Mouse (Mus musculus) embryonic facial prominence, embryonic 12.5 days (tissue): Measurements from ENCODE around the gene Tsg101. TPM values are rescaled to one million over a fixed set of nuclear protein-coding genes. Genes with fewer than 3 reads are reported as not detected.
"Not testable (repeated sequence)": the region's sequence is repeated elsewhere in the genome, so short reads cannot be mapped to it uniquely, and the experiment has no call there.

Experiments used
- ATAC-seq: fragments of 200-750 bp; cut with Nextera tagmentation; 2 replicates; pipeline ENCODE4 v1.8.0; 2017; ENCODE audit not compliant: insufficient number of reproducible peaks, insufficient read depth, low FRiP score, low TSS enrichment
- H3K27ac ChIP-seq: fragments of 300-500 bp; sonication (generic); 2 replicates; pipeline ENCODE4 v1.5.1; 2016; ENCODE audit warnings: mild to moderate bottlenecking
- H3K27me3 ChIP-seq: fragments of 300-500 bp; sonication (generic); 2 replicates; pipeline ENCODE4 v1.6.1; 2016; ENCODE audit warnings: mild to moderate bottlenecking, moderate library complexity
- H3K36me3 ChIP-seq: fragments of 300-500 bp; sonication (generic); 2 replicates; pipeline ENCODE4 v1.6.1; 2016; ENCODE audit warnings: mild to moderate bottlenecking
- H3K4me1 ChIP-seq: fragments of 300-500 bp; sonication (generic); 2 replicates; pipeline ENCODE4 v1.6.1; 2016
- H3K4me2 ChIP-seq: fragments of 300-500 bp; sonication (generic); replicated peaks from 2 replicates; pipeline ENCODE4 v1.6.1; 2016; ENCODE audit warnings: mild to moderate bottlenecking, moderate library complexity
- H3K4me3 ChIP-seq: fragments of 300-500 bp; sonication (generic); 2 replicates; pipeline ENCODE4 v1.5.1; 2016; ENCODE audit warnings: mild to moderate bottlenecking
- H3K9ac ChIP-seq: fragments of 300-500 bp; sonication (generic); 2 replicates; pipeline ENCODE4 v1.6.1; 2016; ENCODE audit warnings: mild to moderate bottlenecking, moderate library complexity
- H3K9me3 ChIP-seq: fragments of 300-500 bp; sonication (generic); 2 replicates; pipeline ENCODE4 v1.6.1; 2016; ENCODE audit warnings: mild to moderate bottlenecking, moderate library complexity
- WGBS: fragments of 180-500 bp; shearing (Covaris S2); methylation state at CpG from one replicate; pipeline ENCODE4 v1.1.7; 2016; 5-methylcytosine and 5-hydroxymethylcytosine counted together
- polyA plus RNA-seq: library from polyadenylated mRNA; unstranded; fragments of >200 nt; fragmentation: Nextera tagmentation; extraction: Ambion mirVana; gene quantifications from 2 replicates; pipeline ENCODE4 v1.2.1, GENCODE M21; 2016

Gene Tsg101
- polyA plus RNA-seq, 1 experiment from 2014 or later, result 210 TPM

GRCm38 (mm10) chr7:46922075-46922474 lies 2.3 kb upstream of the Tsg101 start:
- no peak overlapping the region for H3K4me2 ChIP-seq
- no peaks in the 10 kb centered on the region for H3K27me3 ChIP-seq
- peaks cover 14% of the 10 kb centered on the region for H3K4me1 ChIP-seq
- no peak overlapping the region for H3K4me3 ChIP-seq
- no peak overlapping the region for H3K27ac ChIP-seq
- WGBS, result 81% methylated on average over 4 of the region's 4 CpGs
- H3K9ac ChIP-seq, result no peak overlapping the region
- no peak for ATAC-seq
- peaks cover 7% of the 10 kb centered on the region; the same call in 1 of the 2 replicates for H3K36me3 ChIP-seq
- no peaks in the 10 kb centered on the region for H3K9me3 ChIP-seq

- Histone ChIP-seq H3K4me1 (peaks cover 15% of the 10 kb centered on the region), H3K27ac (peak overlapping the region; percentile 96; the same call in 1 of the 2 replicates), H3K9ac (peak overlapping the region; percentile 96), H3K4me2 (peak overlapping the region; percentile 49), H3K36me3 (peaks cover 15% of the 10 kb centered on the region), H3K4me3 (peak overlapping the region; percentile 94), H3K9me3 (no peaks in the 10 kb centered on the region), H3K27me3 (no peaks in the 10 kb centered on the region)
- ATAC-seq, result no peak
- 17% methylated on average over 13 of the region's 13 CpGs for WGBS
Measured at GRCm38 (mm10) chr7:46918678-46919371, 944 bp downstream of the Tsg101 start.

- H3K4me3 ChIP-seq, result no peak overlapping the region
- H3K27me3 ChIP-seq, result no peaks in the 10 kb centered on the region
- no peak overlapping the region for H3K9ac ChIP-seq
- no peaks in the 10 kb centered on the region for H3K9me3 ChIP-seq
- peaks cover 33% of the 10 kb centered on the region for H3K36me3 ChIP-seq
- no peak overlapping the region for H3K4me2 ChIP-seq
- ATAC-seq, result no peak
- H3K4me1 ChIP-seq, result peaks cover 15% of the 10 kb centered on the region
- H3K27ac ChIP-seq, result no peak overlapping the region
- 90% methylated on average over 3 of the region's 3 CpGs for WGBS
Measured at GRCm38 (mm10) chr7:46916376-46916775, 3.4 kb downstream of the Tsg101 start.

GRCm38 (mm10) chr7:46911250-46911649 lies 8.5 kb downstream of the Tsg101 start:
- H3K4me3 ChIP-seq, result no peak overlapping the region
- H3K9me3 ChIP-seq, result no peaks in the 10 kb centered on the region
- H3K4me2 ChIP-seq, result no peak overlapping the region
- no peak overlapping the region for H3K27ac ChIP-seq
- peaks cover 67% of the 10 kb centered on the region for H3K36me3 ChIP-seq
- no peak for ATAC-seq
- 97% methylated on average over 3 of the region's 3 CpGs for WGBS
- no peaks in the 10 kb centered on the region for H3K4me1 ChIP-seq
- H3K9ac ChIP-seq, result no peak overlapping the region
- H3K27me3 ChIP-seq, result no peaks in the 10 kb centered on the region

- no peaks in the 10 kb centered on the region for H3K9me3 ChIP-seq
- peaks cover 71% of the 10 kb centered on the region for H3K36me3 ChIP-seq
- no peak overlapping the region for H3K27ac ChIP-seq
- no peaks in the 10 kb centered on the region for H3K4me1 ChIP-seq
- 95% methylated on average over 3 of the region's 3 CpGs for WGBS
- no peaks in the 10 kb centered on the region for H3K27me3 ChIP-seq
- H3K9ac ChIP-seq, result no peak overlapping the region
- ATAC-seq, result no peak
- H3K4me2 ChIP-seq, result no peak overlapping the region
- no peak overlapping the region for H3K4me3 ChIP-seq
Measured at GRCm38 (mm10) chr7:46899343-46899742, 20.4 kb downstream of the Tsg101 start.

GRCm38 (mm10) chr7:46895511-46895910 lies 24.3 kb downstream of the Tsg101 start:
- Histone ChIP-seq H3K27ac (no peak overlapping the region), H3K4me3 (no peak overlapping the region), H3K27me3 (no peaks in the 10 kb centered on the region), H3K4me1 (no peaks in the 10 kb centered on the region), H3K9ac (no peak overlapping the region), H3K9me3 (no peaks in the 10 kb centered on the region), H3K4me2 (no peak overlapping the region), H3K36me3 (peaks cover 75% of the 10 kb centered on the region)
- ATAC-seq, result no peak
- WGBS, result 92% methylated on average over 3 of the region's 3 CpGs

- WGBS, result 83% methylated on average over 3 of the region's 3 CpGs
- Histone ChIP-seq H3K9ac (no peak overlapping the region), H3K27me3 (no peaks in the 10 kb centered on the region), H3K36me3 (peaks cover 40% of the 10 kb centered on the region), H3K4me3 (no peak overlapping the region), H3K27ac (no peak overlapping the region), H3K4me2 (no peak overlapping the region), H3K4me1 (no peaks in the 10 kb centered on the region), H3K9me3 (no peaks in the 10 kb centered on the region)
- ATAC-seq, result no peak
Measured at GRCm38 (mm10) chr7:46883304-46883703, 36.5 kb downstream of the Tsg101 start.

GRCm38 (mm10) chr7:46881941-46882340 lies 37.8 kb downstream of the Tsg101 start:
- H3K4me2 ChIP-seq, H3K27ac ChIP-seq, H3K4me1 ChIP-seq, H3K9ac ChIP-seq, ATAC-seq, H3K9me3 ChIP-seq, H3K27me3 ChIP-seq, H3K4me3 ChIP-seq: not testable (repeated sequence)
- H3K36me3 ChIP-seq, result peaks cover 26% of the 10 kb centered on the region
- 87% methylated on average over 7 of the region's 8 CpGs for WGBS

GRCm38 (mm10) chr7:46880992-46881391 lies 38.8 kb downstream of the Tsg101 start:
- ATAC-seq, result no peak
- 96% methylated on average over 2 of the region's 2 CpGs for WGBS
- no peaks in the 10 kb centered on the region for H3K4me1 ChIP-seq

GRCm38 (mm10) chr7:46879851-46880250 lies 39.9 kb downstream of the Tsg101 start:
- WGBS, result 93% methylated on average over 5 of the region's 5 CpGs
- Histone ChIP-seq H3K9ac (no peak overlapping the region), H3K4me3 (no peak overlapping the region), H3K4me1 (no peaks in the 10 kb centered on the region), H3K27ac (no peak overlapping the region), H3K27me3 (no peaks in the 10 kb centered on the region), H3K4me2 (no peak overlapping the region), H3K36me3 (peaks cover 6% of the 10 kb centered on the region), H3K9me3 (no peaks in the 10 kb centered on the region)
- no peak for ATAC-seq

More at GRCm38 (mm10) chr7:46880992-46881391, 38.8 kb downstream of the Tsg101 start:
- H3K27ac ChIP-seq, result no peak overlapping the region
- H3K4me2 ChIP-seq, result no peak overlapping the region
- no peaks in the 10 kb centered on the region for H3K9me3 ChIP-seq
- no peak overlapping the region for H3K9ac ChIP-seq
- H3K27me3 ChIP-seq, result no peaks in the 10 kb centered on the region
- H3K36me3 ChIP-seq, result peaks cover 17% of the 10 kb centered on the region
- H3K4me3 ChIP-seq, result no peak overlapping the region

GRCm38 (mm10) chr7:46877255-46877654 lies 42.5 kb downstream of the Tsg101 start:
- Histone ChIP-seq H3K4me3 (no peak overlapping the region), H3K4me1 (no peaks in the 10 kb centered on the region), H3K27me3 (no peaks in the 10 kb centered on the region), H3K9ac (no peak overlapping the region), H3K9me3 (no peaks in the 10 kb centered on the region), H3K4me2 (no peak overlapping the region), H3K27ac (no peak overlapping the region), H3K36me3 (no peaks in the 10 kb centered on the region)
- WGBS, result 84% methylated on average over 6 of the region's 6 CpGs
- ATAC-seq, result no peak

GRCm38 (mm10) chr7:46876841-46877240 lies 42.9 kb downstream of the Tsg101 start:
- Histone ChIP-seq H3K4me2 (no peak overlapping the region), H3K27me3 (no peaks in the 10 kb centered on the region), H3K4me3 (no peak overlapping the region), H3K36me3 (no peaks in the 10 kb centered on the region), H3K9me3 (no peaks in the 10 kb centered on the region), H3K27ac (no peak overlapping the region), H3K9ac (no peak overlapping the region), H3K4me1 (no peaks in the 10 kb centered on the region)
- 67% methylated on average over 4 of the region's 4 CpGs for WGBS
- ATAC-seq, result no peak
